Mouse (Mus musculus) MN1 (cell line): ENCODE measurements around the gene Pnmal2.

Source experiments
- DNase-seq: peaks from one replicate; pipeline ENCODE4 v3.0.0-alpha.2; 2016; ENCODE audit warnings: low spot score

Gene Pnmal2

GRCm38 (mm10) chr7:16944061-16944807, at the start of gene Pnmal2:
Gene Pnmal2, plus strand, starts transcription at chr7:16944682.
- DNase-seq = peak; percentile 87

DNA sequence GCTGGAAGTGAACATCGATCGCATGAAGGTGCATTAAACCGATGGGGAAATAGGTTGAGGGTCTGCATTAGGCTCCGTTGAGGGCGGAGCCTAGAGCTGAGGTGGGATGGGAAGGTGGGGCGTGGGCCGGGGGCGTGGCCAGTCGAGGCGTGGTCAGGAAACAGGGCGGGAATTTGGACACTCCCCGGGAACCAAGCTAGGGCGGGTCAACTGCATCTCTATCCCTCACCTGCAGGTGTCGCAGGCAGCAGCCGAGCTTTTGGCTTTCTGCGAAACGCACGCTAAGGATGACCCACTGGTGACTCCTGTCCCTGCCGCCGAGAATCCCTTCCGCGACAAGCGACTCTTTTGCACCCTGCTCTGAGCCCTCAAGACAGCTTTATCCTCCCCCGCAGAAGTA, 49.5 kb upstream of the Pnmal2 start:
- DNase-seq = peak; percentile 88

DNA sequence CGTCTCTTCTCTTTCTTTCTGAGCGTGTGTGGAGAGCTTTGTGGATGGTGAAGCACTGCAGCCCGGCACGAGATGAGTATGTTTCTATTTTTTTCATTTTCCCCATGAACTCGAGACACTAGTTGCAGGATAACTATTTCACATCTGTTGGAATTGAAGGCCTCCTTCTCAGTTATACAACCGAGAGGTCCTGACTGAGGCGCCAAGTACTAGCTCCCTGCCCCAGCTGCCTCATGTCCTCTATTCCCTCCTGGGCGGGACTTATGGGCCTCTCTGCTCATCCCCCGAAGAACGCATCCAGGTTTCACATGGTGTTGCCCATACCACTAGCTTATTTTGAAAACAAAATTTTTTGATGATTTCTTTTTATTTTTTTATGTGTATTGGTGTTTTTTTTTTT, 49.0 kb upstream of the Pnmal2 start:
- no peak for DNase-seq

DNA sequence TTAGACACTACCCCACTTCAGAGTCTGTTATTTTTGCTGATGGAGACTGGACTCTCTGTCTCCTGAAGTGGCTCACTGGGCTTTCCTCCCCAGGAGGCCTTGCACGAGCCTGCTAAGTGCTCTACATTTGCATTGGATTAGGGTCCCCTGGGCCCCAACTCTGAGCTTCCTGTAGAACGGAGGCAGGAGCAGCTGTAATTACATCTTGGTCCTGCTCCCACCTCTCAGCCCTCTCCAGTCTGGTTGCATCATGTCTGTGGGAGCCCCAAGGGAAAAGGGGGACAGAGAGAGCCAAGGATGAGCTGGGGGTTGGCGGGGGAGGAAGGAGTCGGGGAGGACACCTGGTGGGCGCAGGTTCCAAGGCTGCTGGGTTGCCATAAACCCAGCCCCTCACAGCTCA, 44.0 kb upstream of the Pnmal2 start:
- DNase-seq = peak; percentile 61

GRCm38 (mm10) chr7:16903439-16903955, 41.0 kb upstream of the Pnmal2 start:
- DNase-seq = no peak

GRCm38 (mm10) chr7:16904120-16904675, 40.3 kb upstream of the Pnmal2 start:
- peak; percentile 73 for DNase-seq

DNA sequence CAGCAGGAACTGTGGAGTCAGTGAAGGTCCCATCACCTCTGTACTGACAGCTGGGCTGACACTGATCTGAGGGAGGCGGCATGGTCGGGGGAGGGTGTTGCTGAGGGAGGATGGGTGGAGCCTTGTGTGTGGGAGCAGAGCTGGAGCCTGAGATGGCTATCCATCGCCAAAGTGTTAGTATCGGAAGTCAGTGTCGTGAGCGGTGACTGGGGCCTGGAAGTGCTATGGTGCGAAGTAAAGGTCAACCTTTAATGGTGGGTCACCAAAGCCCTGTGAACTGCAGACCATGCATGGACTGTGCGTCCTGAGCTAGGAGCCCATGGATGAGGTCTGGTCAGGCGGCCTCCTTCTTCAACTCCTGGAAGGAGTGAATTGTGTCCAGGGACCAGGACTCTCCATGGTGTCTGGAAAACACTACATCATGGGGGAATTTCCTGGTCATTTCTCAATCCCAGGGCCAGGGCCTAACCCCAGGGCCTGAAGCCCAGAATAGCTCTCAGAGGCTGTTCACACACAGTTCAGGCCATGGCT, 38.9 kb upstream of the Pnmal2 start:
- no peak for DNase-seq

DNA sequence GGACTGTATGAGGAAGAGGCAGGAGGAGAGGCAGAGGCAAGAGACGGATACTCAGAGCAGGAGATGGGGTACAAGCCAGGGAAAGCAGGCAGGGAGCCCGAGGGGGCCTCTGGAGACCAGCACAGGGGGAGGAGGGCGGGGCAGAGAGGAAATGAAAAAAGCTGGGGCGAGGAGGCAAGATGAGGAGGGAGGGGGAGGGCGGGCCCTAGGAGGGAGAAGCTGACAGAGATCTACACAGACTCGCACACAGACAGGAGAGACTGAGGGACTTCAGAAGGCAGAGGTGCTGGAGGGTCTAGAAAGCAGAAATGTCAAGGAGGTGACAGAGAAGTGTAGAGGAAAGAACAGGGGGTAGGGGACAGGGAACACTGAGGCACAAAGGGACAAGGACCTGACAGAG, 38.2 kb upstream of the Pnmal2 start, which contains the start of gene Ptgir:
Gene Ptgir, plus strand, starts transcription at position 210 of the 400 bp plus-strand sequence.
- no peak for DNase-seq

GRCm38 (mm10) chr7:16906889-16907559, 37.5 kb upstream of the Pnmal2 start:
- DNase-seq = peak; percentile 60

GRCm38 (mm10) chr7:16907842-16908241, 36.6 kb upstream of the Pnmal2 start:
- no peak for DNase-seq

DNA sequence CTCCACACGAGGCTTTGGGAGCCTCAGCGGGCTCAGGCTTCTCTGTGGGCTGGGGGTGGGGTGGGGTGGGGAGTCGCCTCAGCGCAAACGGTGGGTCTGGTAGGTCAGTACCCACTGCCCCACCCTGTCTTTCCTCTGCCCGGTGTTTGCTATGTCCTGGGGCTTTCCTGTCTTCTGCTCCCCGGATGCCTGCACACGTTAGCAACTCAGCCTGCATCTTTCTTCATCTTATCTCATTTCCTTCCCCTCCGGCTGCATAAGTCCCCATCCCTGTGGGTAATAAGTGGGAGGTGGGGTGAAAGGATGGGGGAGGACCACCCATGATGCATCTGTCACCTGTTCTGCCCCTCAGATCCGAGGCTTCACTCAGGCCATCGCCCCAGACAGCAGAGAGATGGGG, 36.1 kb upstream of the Pnmal2 start:
- no peak for DNase-seq

DNA sequence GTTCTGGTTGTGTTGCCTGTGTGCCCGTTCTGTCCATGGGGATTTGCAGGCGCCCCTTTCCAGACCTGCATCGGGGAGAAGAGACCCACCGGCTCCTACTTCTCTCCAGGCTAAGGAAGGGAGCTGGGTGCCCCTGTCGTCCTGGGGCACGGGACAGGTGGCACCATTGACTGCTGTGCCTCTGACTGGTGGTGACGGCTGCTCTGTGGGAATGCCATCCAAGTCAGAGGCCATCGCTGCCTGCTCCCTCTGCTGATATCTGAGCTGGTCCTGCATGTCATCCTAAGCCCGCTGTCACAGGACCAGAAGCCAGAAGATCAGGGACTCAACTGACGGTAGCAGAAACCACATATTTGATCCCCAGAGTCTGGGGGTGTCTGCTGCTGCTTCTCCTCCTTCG, 35.6 kb upstream of the Pnmal2 start:
- DNase-seq = no peak

GRCm38 (mm10) chr7:16909909-16910308, 34.6 kb upstream of the Pnmal2 start:
- DNase-seq = no peak

DNA sequence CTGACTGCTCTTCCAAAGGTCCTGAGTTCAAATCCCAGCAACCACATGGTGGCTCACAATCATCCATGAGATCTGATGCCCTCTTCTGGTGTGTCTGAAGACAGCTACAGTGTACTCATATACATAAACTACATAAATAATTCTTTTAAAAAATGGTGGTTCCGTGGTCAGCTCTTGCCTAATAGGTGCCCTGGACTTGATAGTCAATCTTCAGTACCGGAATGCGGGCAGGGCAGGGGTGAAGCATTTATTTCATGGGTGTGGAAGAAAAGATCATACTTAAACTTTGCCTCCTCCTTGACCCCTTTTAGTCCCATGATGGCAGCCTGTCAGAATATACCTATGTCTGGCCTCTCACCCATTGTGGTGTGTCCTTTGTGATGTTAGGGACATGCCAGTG, 32.6 kb upstream of the Pnmal2 start:
- no peak for DNase-seq

- no peak for DNase-seq
Measured at GRCm38 (mm10) chr7:16912360-16912759, 32.1 kb upstream of the Pnmal2 start.

- peak; percentile 85 for DNase-seq
Measured at GRCm38 (mm10) chr7:16913806-16914452, 30.6 kb upstream of the Pnmal2 start.

DNA sequence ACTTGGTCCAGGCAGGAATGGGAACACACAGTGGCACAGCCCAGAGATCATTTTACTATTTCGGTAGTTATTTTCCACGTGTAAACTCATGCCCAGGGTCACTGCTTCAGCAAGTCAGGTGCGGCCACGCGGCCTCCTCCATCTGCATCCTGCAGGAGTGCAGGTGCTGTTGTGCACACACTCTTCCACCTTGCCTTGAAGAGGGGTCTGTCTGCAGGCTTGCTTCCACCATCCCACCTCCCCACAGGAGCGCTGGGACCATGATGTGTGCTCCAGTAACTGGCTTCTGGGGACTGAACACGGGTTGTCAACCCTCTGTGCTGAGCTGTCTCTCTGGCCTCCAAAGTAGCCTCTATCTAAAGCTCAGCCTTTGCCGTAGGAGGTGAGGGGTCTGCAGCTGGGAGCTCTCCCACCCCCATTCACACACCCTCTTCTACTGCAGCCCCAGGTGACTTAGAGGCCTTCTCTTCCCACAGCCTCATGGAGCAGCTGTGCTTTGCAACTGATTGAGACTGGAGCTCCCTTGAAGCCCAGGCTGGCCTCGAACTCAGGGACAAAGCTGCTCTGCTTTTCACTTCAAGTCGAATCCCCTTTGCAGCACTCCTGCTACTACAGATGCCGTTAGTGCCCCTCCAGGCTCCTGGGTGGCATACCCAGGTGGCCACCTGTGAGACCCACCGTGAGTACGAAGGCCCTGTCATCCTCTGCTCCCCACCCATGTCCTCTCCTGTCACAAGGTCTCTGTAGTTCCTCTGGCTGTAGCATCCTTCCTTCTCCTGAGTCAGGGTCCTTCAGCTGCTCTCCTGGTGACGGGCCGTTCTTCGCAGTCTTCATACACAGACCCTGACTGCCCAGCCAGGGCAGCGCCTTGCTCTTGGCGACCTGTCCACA, 29.8 kb upstream of the Pnmal2 start:
- no peak for DNase-seq

- DNase-seq = no peak
Measured at GRCm38 (mm10) chr7:16915461-16916340, 28.8 kb upstream of the Pnmal2 start.

GRCm38 (mm10) chr7:16916342-16917265, 27.9 kb upstream of the Pnmal2 start:
- peak; percentile 64 for DNase-seq
